Mouse (Mus musculus): ENCODE results near the gene Hhat.

Hhat gene

DNA sequence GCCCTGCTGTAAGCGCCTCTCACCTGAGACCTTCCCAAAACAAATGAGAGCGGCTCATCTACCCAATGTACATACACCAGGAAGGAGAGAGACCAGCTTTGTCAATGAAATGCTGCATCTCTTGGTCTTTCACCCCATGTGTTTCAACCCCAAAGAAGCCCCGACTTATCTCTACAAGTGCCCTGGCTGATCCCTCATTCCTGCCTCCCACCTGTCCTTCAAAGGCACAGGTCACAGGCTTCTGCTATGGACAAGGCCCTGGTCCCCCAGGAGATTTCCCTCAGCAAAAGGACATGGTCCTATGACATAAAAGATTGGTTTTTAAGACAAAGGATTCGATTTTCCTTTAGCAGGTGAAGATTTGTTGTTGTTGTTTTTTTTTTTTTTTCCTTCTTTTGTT, 227.3 kb downstream of the Hhat start:
- no peak for DNase-seq

DNA sequence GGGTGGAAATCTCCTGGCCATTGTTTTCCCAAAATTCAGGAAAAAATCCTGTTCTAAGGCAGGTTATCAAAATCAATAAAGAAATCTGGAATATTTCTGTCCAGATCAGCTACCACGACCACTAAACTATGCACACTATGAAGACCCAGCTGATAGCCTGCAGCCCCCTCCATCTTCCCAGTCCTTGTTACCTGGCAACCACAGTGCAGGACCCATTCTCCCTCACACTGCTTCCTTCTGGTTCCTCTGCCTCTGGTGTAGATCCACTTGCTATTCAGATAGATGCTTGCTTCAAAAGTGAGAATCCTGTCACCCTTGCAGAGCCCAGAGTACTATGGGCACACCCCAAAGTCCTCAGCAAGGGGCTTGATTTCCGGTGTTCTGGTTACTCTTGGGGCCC, 228.9 kb downstream of the Hhat start:
- DNase-seq: no peak

GRCm38 (mm10) chr1:192537169-192537568, 233.9 kb downstream of the Hhat start:
- DNase-seq: no peak

DNA sequence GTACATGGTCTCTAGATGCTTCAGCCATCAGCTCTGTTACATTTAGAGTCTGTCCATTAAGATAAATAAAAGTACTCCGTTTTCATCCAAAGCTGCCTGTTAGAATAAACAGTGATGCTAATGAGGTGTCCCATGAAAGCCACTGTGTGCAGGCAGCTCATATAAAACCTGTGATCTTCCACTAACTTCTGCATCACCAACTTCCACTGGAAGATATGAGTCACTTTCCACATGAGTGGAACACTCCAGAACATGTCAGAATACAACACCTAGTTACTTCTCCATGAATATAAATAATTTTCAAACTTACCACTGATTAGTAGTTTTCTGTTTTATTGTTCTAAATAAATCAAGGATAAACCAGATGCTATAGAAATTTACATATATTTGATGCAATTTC, 234.6 kb downstream of the Hhat start:
- DNase-seq: no peak

DNA sequence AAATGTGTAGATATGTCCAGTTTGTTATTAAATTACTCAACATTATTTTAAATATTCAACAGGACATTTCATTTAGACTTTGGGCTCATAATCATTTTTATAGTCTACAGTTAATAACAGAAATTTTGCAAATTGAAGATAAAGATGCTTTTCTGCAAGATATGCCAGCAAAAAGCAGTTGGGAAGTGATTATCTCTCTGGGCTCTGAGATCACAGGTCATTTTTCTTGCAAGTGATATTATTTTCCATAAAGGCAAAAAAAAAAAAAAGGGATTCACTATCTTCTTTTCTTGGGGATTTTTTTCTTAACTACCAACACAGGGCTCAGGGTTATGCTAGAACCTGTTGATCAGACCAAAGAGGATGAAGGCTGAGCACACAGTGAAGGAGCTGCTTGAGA, 238.0 kb downstream of the Hhat start:
- DNase-seq: no peak

- no peak for DNase-seq
These were observed 238.8 kb downstream of the Hhat start for GRCm38 (mm10) chr1:192532212-192532611.

GRCm38 (mm10) chr1:192531490-192532146, 239.4 kb downstream of the Hhat start:
- DNase-seq: no peak

GRCm38 (mm10) chr1:192525711-192526350, 245.2 kb downstream of the Hhat start:
- DNase-seq: peak; percentile 52

DNA sequence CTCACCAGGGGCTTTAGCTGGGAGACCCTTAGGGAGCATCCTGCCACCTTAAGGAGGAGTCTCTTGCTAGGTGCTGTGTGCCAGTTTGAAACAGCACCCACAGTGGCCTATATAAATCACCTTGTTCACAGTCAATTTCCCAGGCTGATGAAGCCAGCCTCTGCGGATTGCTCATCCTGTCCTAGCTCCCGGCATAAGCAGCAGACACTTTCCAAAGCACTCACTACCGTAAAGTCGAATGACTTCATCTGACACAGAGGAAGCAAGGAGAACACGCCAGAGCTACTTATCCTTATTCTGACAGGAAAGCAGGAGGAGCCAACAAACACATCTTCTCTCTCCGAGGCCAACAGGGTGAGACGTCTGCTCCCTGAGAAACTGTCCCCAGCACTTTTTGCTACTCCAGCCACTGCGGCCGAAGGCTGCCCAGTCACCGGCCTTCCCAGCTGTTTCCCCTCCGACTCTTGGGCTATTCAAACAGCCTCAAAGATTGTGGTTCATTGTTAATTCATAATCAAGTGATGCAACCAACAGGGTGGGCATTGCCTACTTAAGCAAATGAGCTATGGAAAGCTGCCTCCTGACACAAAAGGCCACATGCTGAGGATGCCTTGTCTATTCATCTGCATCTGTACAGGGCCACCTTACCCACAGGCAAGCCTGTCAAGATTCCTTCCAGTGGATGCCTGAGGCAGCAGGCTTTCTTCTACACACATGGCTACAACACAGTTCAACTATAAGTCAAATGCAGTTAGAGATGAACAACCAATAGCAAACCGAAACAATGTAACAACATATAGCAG, 248.4 kb downstream of the Hhat start:
- DNase-seq: no peak

GRCm38 (mm10) chr1:192520836-192521435, 250.1 kb downstream of the Hhat start:
- no peak for DNase-seq

- no peak for DNase-seq
These were observed 251.3 kb downstream of the Hhat start for GRCm38 (mm10) chr1:192519713-192520112.

DNA sequence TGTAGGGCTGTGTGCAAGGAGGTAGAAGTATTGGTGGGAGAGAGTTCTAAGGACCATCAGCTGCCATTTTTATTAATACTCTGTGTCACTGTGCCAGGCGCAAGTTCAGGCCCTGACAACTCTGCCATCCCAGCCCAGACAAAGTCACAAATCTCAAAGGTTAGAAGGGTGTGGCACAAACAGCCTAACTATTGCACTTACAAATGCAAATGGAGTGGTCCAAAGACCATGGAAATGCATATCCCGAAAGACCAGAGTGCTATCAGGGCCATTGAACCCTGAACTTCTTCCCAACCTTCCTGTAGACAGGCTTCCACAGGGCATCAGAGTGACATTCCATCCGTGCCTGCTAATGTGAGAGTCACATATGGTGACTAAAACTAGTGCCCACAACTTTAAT, 255.7 kb downstream of the Hhat start:
- no peak for DNase-seq

DNA sequence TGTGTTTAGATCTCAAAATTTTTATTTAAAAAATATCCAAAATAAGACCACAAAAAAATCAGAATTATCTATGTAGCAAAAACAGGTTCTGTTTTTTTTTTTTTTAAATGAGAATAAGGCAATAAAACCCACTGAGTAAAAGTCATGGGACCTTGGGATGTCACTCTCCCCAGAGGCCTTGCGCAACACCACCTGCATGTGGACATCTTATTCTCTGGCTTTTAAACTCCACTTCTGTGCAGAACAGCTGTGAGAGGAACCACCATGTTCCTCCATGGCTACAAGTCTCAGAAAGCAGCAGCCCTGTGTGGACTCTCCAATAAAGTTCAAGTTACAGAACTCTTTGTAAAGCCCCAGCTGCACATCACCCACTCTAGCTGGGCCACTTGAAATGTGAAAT, 258.2 kb downstream of the Hhat start:
- no peak for DNase-seq

DNA sequence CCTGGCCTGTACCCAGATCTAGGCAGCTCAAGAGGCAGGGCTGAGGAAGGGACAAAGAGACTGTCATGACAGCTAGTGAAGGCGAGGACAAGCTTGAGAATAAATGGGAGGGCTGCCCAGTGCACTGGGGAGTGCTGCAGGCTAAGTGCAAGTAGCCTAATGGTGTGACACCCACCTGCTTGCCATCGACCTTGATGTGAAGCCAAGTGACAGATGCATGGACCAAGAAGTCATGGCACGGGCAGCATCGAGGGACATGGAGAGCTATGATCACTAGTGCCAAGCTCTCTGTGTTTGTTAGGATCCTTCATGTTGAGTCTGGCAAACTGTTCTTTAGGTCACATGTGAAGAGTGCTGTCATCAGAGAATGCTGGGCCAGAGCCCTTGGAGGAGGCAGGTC, 267.4 kb downstream of the Hhat start:
- peak; percentile 67 for DNase-seq

- no peak for DNase-seq
These were observed 268.2 kb downstream of the Hhat start for GRCm38 (mm10) chr1:192502835-192503234.

DNA sequence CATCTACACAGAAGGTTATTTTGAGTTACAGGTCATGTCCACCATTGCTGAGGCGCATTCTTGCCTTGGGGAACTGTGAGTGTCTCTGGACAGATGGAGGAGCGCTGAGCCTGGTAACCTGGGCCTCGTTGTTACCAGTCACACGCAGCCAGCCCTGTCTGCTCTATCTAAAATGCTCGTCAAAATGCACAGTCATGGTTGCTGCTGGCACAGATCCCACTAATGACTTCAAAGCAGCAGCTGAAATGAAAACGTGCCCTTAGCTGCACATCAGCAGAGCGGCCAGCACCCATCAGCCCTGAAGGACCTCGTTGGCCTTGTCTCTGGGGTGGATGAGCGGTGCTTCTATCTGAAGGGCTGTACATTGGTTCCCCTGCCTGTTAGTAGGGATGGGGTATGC, 269.0 kb downstream of the Hhat start:
- DNase-seq: no peak

DNA sequence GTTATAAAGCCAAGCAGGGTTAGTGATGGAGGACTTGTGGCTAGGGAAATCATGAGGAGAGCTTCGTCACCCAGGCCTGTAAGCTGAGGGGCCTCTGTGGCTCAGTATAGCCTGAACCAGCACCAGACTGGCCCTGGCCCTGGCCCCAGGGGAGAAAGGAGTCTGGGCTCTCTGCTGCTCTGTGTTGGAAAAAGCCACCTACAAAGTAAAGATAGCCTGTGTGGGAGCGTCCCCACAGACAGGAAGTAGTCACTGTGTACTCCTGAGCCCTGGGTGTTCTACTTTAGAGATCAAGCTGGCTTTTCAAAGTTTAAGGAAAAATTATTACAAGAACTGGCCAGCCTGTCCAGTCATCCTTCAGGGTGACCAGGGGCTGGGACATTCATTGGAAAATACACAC, 273.5 kb downstream of the Hhat start:
- DNase-seq: no peak

- DNase-seq: no peak
These were observed 280.9 kb downstream of the Hhat start for GRCm38 (mm10) chr1:192489908-192490825.

- peak; percentile 78 for DNase-seq
These were observed 283.5 kb downstream of the Hhat start for GRCm38 (mm10) chr1:192487571-192487970.

- no peak for DNase-seq
These were observed 286.0 kb downstream of the Hhat start for GRCm38 (mm10) chr1:192485030-192485429.

DNA sequence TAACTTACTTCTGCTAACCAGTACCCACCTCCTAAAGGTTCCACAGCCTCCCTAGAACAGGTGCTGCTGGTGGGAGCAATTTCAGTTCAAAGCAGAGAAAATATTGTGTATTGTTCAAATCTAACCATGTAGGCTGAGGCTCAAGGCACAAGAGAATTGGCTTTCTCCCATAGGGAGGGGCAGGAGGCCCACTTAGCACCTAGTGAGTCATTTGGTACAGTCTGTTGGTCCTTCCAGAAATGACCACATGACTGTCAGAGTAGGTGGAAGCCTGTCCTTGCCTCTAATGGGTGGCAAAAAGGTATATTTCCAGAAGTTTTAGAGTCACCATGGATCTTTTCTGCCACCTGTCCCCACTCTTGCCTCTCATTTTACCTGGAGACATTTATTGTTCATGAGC, 289.6 kb downstream of the Hhat start:
- DNase-seq: no peak

DNA sequence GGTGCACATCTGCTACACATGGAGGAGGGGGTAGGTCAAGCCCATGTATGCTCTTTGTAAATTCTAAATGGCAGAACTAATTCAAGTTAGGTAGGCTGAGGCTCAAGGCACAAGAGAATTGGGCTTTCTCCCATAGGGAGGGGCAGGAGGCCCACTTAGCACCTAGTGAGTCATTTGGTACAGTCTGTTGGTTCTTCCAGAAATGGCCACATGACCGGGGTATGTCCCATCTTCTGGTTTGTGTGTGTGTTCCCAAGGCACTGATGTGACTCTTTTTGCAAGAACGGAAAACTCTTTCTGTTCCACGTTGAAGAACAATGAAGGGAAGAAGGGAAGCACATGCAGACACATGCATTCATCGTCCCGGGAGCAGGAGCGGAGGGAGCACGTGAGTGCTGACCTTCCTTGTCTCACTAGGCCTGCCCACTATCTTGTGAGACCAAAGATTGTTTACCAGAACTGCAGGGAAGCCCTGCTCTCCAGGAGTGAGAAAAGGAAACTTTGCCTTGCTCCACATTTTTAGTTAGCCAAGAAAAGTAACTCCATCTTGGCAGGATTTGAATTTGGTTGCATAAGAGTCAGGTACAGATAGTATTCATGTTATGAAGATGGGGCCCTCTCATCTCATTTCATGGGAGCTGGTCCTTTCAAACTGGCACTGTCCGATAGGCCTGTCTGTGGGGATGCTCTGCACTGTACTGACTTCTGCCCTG, 290.8 kb downstream of the Hhat start:
- DNase-seq: no peak
